In the genomic region with DNA sequence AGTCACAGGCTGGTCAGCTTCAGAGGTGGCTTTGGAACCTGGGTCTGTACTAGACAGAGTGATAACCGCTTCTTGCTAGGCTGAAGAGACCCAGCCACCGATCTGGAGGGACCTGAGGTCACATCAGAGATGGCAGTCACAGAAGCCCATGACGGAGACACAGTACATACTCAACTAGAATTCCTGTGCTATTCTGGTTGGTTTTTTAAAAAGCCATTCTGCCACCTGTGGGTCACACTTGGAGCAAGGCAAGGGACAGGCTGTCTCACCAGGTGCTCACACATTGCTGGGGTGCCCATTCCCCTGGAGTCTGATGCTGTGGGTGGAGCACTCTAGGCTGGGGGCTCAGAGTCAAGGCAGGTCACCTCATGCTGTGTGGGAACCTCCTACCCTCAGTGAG, we compare ENCODE assay signal across 9 mouse cellular contexts. TPM values are rescaled to one million over a fixed set of nuclear protein-coding genes. Genes with fewer than 3 reads are reported as not detected.
DNase-seq lines count a peak whose midpoint lies in the region; ATAC-seq and TF ChIP-seq lines count a peak whose summit lies in the region.
"Had no signal": no experiment of that assay in that cellular context is flagged by ENCODE, and none has a peak within 500 bp of the region (broad histone marks: within the 10 kb centered on the region; RNA-seq: fewer than 3 reads in every experiment).

No protein-coding gene starts in this region.

- peak overlapping the region; percentile 89; the same call in 1 of the 2 replicates for H3K4me3 ChIP-seq in heart, embryonic 10.5 days
- H3K4me3 ChIP-seq in lung, adult 2 months (replicated peaks; ENCODE audit: extremely low read depth, low read depth, low read length): no peak overlapping the region
- peak overlapping the region; percentile 92 for H3K4me3 ChIP-seq in hindbrain, embryonic 15.5 days
- no peak overlapping the region; the same call in 1 of the 2 replicates for H3K4me3 ChIP-seq in neural tube, embryonic 14.5 days (ENCODE audit: low read depth, low read length)
- no peak overlapping the region for H3K4me3 ChIP-seq in liver, postnatal 0 days (ENCODE audit: low read depth, low read length)

- H3K4me2 ChIP-seq in hindbrain, embryonic 15.5 days: peak overlapping the region; percentile 84
- peak overlapping the region; percentile 98; the same call in 1 of the 2 replicates for H3K4me2 ChIP-seq in neural tube, embryonic 14.5 days (ENCODE audit: low read depth, low read length)
- no peak overlapping the region for H3K4me2 ChIP-seq in liver, postnatal 0 days (ENCODE audit: low read depth, low read length)

- intact Hi-C loops in heart, postnatal 10 days (cut with DNase I): loop anchor here (5.0 kb wide), 1 partner anchor 34 kb away; no protein-coding TSS in a partner anchor

- peaks cover 7% of the 10 kb centered on the region; the same call in 1 of the 2 replicates for H3K36me3 ChIP-seq in heart, embryonic 10.5 days
- H3K36me3 ChIP-seq in hindbrain, embryonic 15.5 days: no peaks in the 10 kb centered on the region
- no peaks in the 10 kb centered on the region for H3K36me3 ChIP-seq in neural tube, embryonic 14.5 days (ENCODE audit: control insufficient read depth, insufficient read depth, low read length)
- no peaks in the 10 kb centered on the region for H3K36me3 ChIP-seq in liver, postnatal 0 days (replicated peaks; ENCODE audit: insufficient read depth, low read length)

- no peak overlapping the region for H3K9ac ChIP-seq in hindbrain, embryonic 15.5 days
- no peak overlapping the region for H3K9ac ChIP-seq in neural tube, embryonic 14.5 days (replicated peaks; ENCODE audit: low read depth, low read length)
- H3K9ac ChIP-seq in liver, postnatal 0 days (replicated peaks): no peak overlapping the region

- no peak for DNase-seq in heart, embryonic 10.5 days (ENCODE audit: low spot score)
- DNase-seq in heart, postnatal 10 days: no peak
- DNase-seq in lung, adult 2 months: no peak
- DNase-seq in lung, postnatal 14 days: no peak
- DNase-seq in liver, postnatal 0 days: no peak
- no peak for DNase-seq in T-cell, adult 2 months (ENCODE audit: low spot score)
- DNase-seq: thymus, adult 18-20 months had no signal

- H3K27me3 ChIP-seq in heart, embryonic 10.5 days (ENCODE audit: insufficient read depth, poor library complexity, severe bottlenecking): peaks cover 60% of the 10 kb centered on the region
- H3K27me3 ChIP-seq in hindbrain, embryonic 15.5 days: peaks cover 7% of the 10 kb centered on the region
- peaks cover 3% of the 10 kb centered on the region; the same call in 1 of the 2 replicates for H3K27me3 ChIP-seq in neural tube, embryonic 14.5 days (ENCODE audit: control insufficient read depth, insufficient read depth, low read length)
- H3K27me3 ChIP-seq in liver, postnatal 0 days (ENCODE audit: insufficient read depth, low read length): peaks cover 43% of the 10 kb centered on the region

- TF ChIP-seq POLR2A in lung, adult 2 months (IDR thresholded peaks at IDR 0.05; ENCODE audit: borderline replicate concordance, extremely low read depth, low read depth, low read length): no peak

- WGBS in heart, embryonic 10.5 days: 60% methylated on average over 3 of the region's 3 CpGs
- 36% methylated on average over 3 of the region's 3 CpGs for WGBS in lung, adult 2 months
- 56% methylated on average over 3 of the region's 3 CpGs for WGBS in hindbrain, embryonic 15.5 days
- WGBS in neural tube, embryonic 14.5 days: 68% methylated on average over 3 of the region's 3 CpGs
- WGBS in liver, postnatal 0 days (ENCODE audit: insufficient replicate concordance): 51% methylated on average over 3 of the region's 3 CpGs

- H3K9me3 ChIP-seq in heart, embryonic 10.5 days: no peaks in the 10 kb centered on the region
- H3K9me3 ChIP-seq in hindbrain, embryonic 15.5 days: no peaks in the 10 kb centered on the region
- H3K9me3 ChIP-seq in neural tube, embryonic 14.5 days (ENCODE audit: control insufficient read depth, low read length): no peaks in the 10 kb centered on the region
- H3K9me3 ChIP-seq in liver, postnatal 0 days (ENCODE audit: low read length): no peaks in the 10 kb centered on the region

- no peak for TF ChIP-seq EP300 in liver, postnatal 0 days (IDR thresholded peaks at IDR 0.05; ENCODE audit: low read depth)

- TF ChIP-seq CTCF in lung, adult 2 months (IDR thresholded peaks at IDR 0.05; ENCODE audit: insufficient read depth, low read length): peak; percentile 9; the same call in 1 of the 2 replicates
- no peak for TF ChIP-seq CTCF in liver, postnatal 0 days (IDR thresholded peaks at IDR 0.05; ENCODE audit: low read depth)

- peaks cover 53% of the 10 kb centered on the region for H3K4me1 ChIP-seq in heart, embryonic 10.5 days
- H3K4me1 ChIP-seq in lung, adult 2 months (ENCODE audit: control insufficient read depth, insufficient read depth, low read length): 0 out of 2 replicates have a peak, but pooled peaks cover 2% of the 10 kb centered on the region
- peaks cover 21% of the 10 kb centered on the region for H3K4me1 ChIP-seq in hindbrain, embryonic 15.5 days (replicated peaks)
- peaks cover 4% of the 10 kb centered on the region; the same call in 1 of the 2 replicates for H3K4me1 ChIP-seq in neural tube, embryonic 14.5 days (ENCODE audit: control insufficient read depth, insufficient read depth, low read length)
- peaks cover 11% of the 10 kb centered on the region for H3K4me1 ChIP-seq in liver, postnatal 0 days (ENCODE audit: insufficient read depth)

- 0 out of 2 replicates have a peak, but pooled peaks have one; percentile 20 for ATAC-seq in hindbrain, embryonic 15.5 days (ENCODE audit: low FRiP score, low read depth)
- ATAC-seq in neural tube, embryonic 14.5 days (ENCODE audit: low read depth): no peak
- no peak for ATAC-seq in liver, postnatal 0 days

- no peak overlapping the region for H3K27ac ChIP-seq in heart, embryonic 10.5 days
- no peak overlapping the region for H3K27ac ChIP-seq in hindbrain, embryonic 15.5 days (replicated peaks)
- no peak overlapping the region for H3K27ac ChIP-seq in neural tube, embryonic 14.5 days (ENCODE audit: low read depth, low read length)
- H3K27ac ChIP-seq in liver, postnatal 0 days (ENCODE audit: low read depth): no peak overlapping the region

RNA-seq across cellular contexts. Expression of a gene that starts 1.5 kb away (rescaled TPM):
- 1.3 and 1.8 TPM in 2 replicates for polyA plus RNA-seq in heart, embryonic 10.5 days (2016; fragmentation: Nextera tagmentation; extraction: Ambion mirVana)
- 10 to 100 TPM; 23.8 to 24.3 TPM for total RNA-seq in heart, postnatal 10 days (2021)
- 14.5 and 38.8 TPM in 2 replicates for polyA plus RNA-seq in lung, adult 2 months (2012; rRNA removed)
- polyA plus RNA-seq in hindbrain, embryonic 15.5 days (2015; fragmentation: Nextera tagmentation; extraction: Ambion mirVana): 1.6 and 1.9 TPM in 2 replicates
- polyA plus RNA-seq in neural tube, embryonic 14.5 days (2014; fragmentation: Nextera tagmentation; extraction: Ambion mirVana): 1.6 and 1.8 TPM in 2 replicates
- 0.05 and 0.06 TPM in 2 replicates for polyA plus RNA-seq in liver, postnatal 0 days (2015; fragmentation: Nextera tagmentation; extraction: Ambion mirVana)

Comparison
In these comparisons a context has a peak if more than half of its experiments do, and no peak if none do; other contexts are left out.
1. H3K4me3 ChIP-seq: peak in heart, embryonic 10.5 days (single experiment) and hindbrain, embryonic 15.5 days (single experiment); none in lung, adult 2 months (single experiment), neural tube, embryonic 14.5 days (single experiment) and liver, postnatal 0 days (single experiment).